Mouse (Mus musculus) spleen, adult 2 months (tissue): ENCODE data around the gene Gm3526. TPM values are rescaled to one million over a fixed set of nuclear protein-coding genes. Genes with fewer than 3 reads are reported as not detected.
"Not testable (repeated sequence)": the region's sequence is repeated elsewhere in the genome, so short reads cannot be mapped to it uniquely, and the experiment has no call there.

Experiments used
- DNase-seq, 2 experiments: peaks; one replicate each; pipeline versions ENCODE4 v3.0.0 to v3.0.0-alpha.2; 2012 to 2021; ENCODE audit warnings: low spot score in 2 of 2, low read depth in 1 of 2
- H3K27ac ChIP-seq: fragments of 200-500 bp; 2 replicates; pipeline ENCODE4 v1.5.1; 2012; ENCODE audit warnings: low read length, inconsistent platforms; ENCODE audit not compliant: insufficient read depth
- H3K27me3 ChIP-seq: fragments of 200-500 bp; 2 replicates; pipeline ENCODE4 v1.6.1; 2012; ENCODE audit warnings: mild to moderate bottlenecking, moderate library complexity, low read length, inconsistent platforms; ENCODE audit not compliant: control insufficient read depth, insufficient read depth
- H3K36me3 ChIP-seq: fragments of 200-500 bp; 2 replicates; pipeline ENCODE4 v1.6.1; 2012; ENCODE audit warnings: mild to moderate bottlenecking, low read length, inconsistent platforms; ENCODE audit not compliant: control insufficient read depth, insufficient read depth
- H3K4me1 ChIP-seq: fragments of 200-500 bp; 2 replicates; pipeline ENCODE4 v1.6.1; 2011; ENCODE audit warnings: inconsistent platforms; ENCODE audit not compliant: control insufficient read depth, insufficient read depth, insufficient read length
- H3K4me3 ChIP-seq: fragments of 200-500 bp; 2 replicates; pipeline ENCODE4 v1.5.1; 2011; ENCODE audit warnings: mild to moderate bottlenecking, inconsistent platforms; ENCODE audit not compliant: insufficient read depth, insufficient read length; ENCODE audit errors: extremely low read depth
- WGBS: fragments of 180-500 bp; shearing (Covaris S2); methylation state at CpG from one replicate; pipeline ENCODE4 v1.1.7; 2018; 5-methylcytosine and 5-hydroxymethylcytosine counted together
- polyA plus RNA-seq: library from polyadenylated mRNA; depleted of rRNA; stranded (reverse); fragments of >200 nt; gene quantifications from 2 replicates; pipeline ENCODE4 v1.2.3, GENCODE M21; 2012; rRNA removed

The Gm3526 gene
- not detected in 2 replicates for polyA plus RNA-seq

GRCm38 (mm10) chr14:5260480-5260879, at the start of gene Gm3526:
Gene Gm3526, minus strand, starts transcription at chr14:5260580.
- not testable (repeated sequence) for H3K4me1 ChIP-seq, H3K4me3 ChIP-seq, H3K27me3 ChIP-seq, DNase-seq, H3K36me3 ChIP-seq, H3K27ac ChIP-seq
- no CpG with 5 or more reads among the region's 1 CpGs for WGBS

Other genes starting within 250 kb of the Gm3526 start
- gene Gm3298, start 244.7 kb downstream of the Gm3526 start, polyA plus RNA-seq = not detected in 2 replicates
- gene 4930555G01Rik, start 210.0 kb downstream of the Gm3526 start, polyA plus RNA-seq = not detected in 2 replicates
- not detected in 2 replicates for gene Gm8281, start 189.5 kb downstream of the Gm3526 start, polyA plus RNA-seq
- not detected in 2 replicates for gene Gm8279, start 129.1 kb downstream of the Gm3526 start, polyA plus RNA-seq
- not detected in 2 replicates for gene Gm3317, start 96.0 kb downstream of the Gm3526 start, polyA plus RNA-seq
- gene Gm8271, start 74.8 kb downstream of the Gm3526 start, polyA plus RNA-seq = not detected in 2 replicates
- not detected in 2 replicates for gene Gm3542, start 74.3 kb upstream of the Gm3526 start, polyA plus RNA-seq
- not detected in 2 replicates for gene Gm3500, start 128.5 kb upstream of the Gm3526 start, polyA plus RNA-seq
- 0.09 TPM in 2 replicates for gene Gm3194, start 194.9 kb upstream of the Gm3526 start, polyA plus RNA-seq
- gene Gm8246, start 217.2 kb upstream of the Gm3526 start, polyA plus RNA-seq = not detected in 2 replicates
- gene Gm3187, start 223.6 kb upstream of the Gm3526 start, polyA plus RNA-seq = not detected in 2 replicates
- gene Gm3488, start 241.1 kb upstream of the Gm3526 start, polyA plus RNA-seq = not detected in 2 replicates